Mouse (Mus musculus): ENCODE measurements at regions not wholly inside any gene's neighbourhood (a gene's known extent, or its start where the extent isn't known, plus 50 kb on each side); places are given as distances from the start of the nearest gene placed in this dataset.
A peak's percentile ranks its signal among the peaks of the same experiment; 100 is the strongest.

DNA sequence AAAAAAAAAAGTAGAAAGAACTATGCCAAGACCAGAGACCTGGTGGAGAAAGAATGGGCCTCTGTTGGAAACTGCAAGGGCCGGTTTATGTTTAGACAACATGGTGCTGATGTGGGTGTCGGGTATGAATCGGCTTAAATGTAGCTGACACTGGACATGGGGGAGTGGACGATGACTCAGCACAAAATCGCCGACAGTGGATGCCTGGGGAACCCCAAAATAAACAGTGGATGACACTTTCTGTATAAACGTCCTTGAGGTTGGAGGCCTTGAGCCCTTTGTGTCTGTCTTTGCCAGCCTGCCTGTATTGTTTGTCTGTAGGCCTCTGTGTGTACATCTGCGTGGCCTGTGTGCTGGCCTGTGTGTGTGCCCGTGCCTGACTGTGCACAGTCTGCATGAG is 52.1 kb upstream of the Enah start:
- H3K36me3 ChIP-seq (ENCODE audit: control insufficient read depth, insufficient read depth) = no peaks in the 10 kb centered on the region
- H3K9ac ChIP-seq (ENCODE audit: low read length) = no peak overlapping the region
- no peak overlapping the region for H3K4me2 ChIP-seq (ENCODE audit: low read depth, low read length)
- H3K27ac ChIP-seq (ENCODE audit: low read length) = no peak overlapping the region
- H3K4me3 ChIP-seq (ENCODE audit: low read length) = no peak overlapping the region
- 73% methylated on average over 9 of the region's 9 CpGs for WGBS
- H3K27me3 ChIP-seq (ENCODE audit: control insufficient read depth, insufficient read depth, low read length) = no peaks in the 10 kb centered on the region
- H3K9me3 ChIP-seq (replicated peaks; ENCODE audit: control insufficient read depth, low read length) = no peaks in the 10 kb centered on the region
- ATAC-seq (replicated peaks; ENCODE audit: extremely low read depth, insufficient read depth, low FRiP score) = no peak
- H3K4me1 ChIP-seq (ENCODE audit: control insufficient read depth, insufficient read depth, low read length) = no peaks in the 10 kb centered on the region

DNA sequence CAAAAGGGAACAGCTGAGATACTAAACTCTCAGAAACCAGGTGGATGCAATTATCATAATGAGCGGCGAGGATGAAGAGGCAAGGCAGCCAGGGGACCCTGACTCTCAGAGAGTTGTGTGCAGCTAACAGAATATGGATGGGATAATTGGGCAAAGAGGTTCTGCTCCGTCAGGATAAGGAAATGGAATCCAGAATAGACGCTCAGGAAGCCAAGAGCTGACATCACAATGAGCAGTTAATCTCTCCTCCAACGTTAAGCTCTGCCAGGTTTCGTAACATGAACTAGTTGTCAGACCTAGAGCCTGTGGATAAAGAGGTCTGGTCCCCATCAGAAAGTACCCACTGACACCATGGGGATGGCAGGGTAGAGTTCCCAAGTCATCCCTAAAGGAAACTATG is 51.4 kb upstream of the Srp9 start:
- H3K36me3 ChIP-seq (ENCODE audit: control insufficient read depth, insufficient read depth) = no peaks in the 10 kb centered on the region
- no peaks in the 10 kb centered on the region for H3K4me1 ChIP-seq (ENCODE audit: control insufficient read depth, insufficient read depth, low read length)
- no peak overlapping the region for H3K4me2 ChIP-seq (ENCODE audit: low read depth, low read length)
- 47% methylated on average over 6 of the region's 6 CpGs for WGBS
- H3K27ac ChIP-seq (ENCODE audit: low read length) = no peak overlapping the region
- no peak overlapping the region for H3K4me3 ChIP-seq (ENCODE audit: low read length)
- peaks cover 4% of the 10 kb centered on the region for H3K9me3 ChIP-seq (replicated peaks; ENCODE audit: control insufficient read depth, low read length)
- H3K9ac ChIP-seq (ENCODE audit: low read length) = no peak overlapping the region
- H3K27me3 ChIP-seq (ENCODE audit: control insufficient read depth, insufficient read depth, low read length) = no peaks in the 10 kb centered on the region
- ATAC-seq (replicated peaks; ENCODE audit: extremely low read depth, insufficient read depth, low FRiP score) = no peak

DNA sequence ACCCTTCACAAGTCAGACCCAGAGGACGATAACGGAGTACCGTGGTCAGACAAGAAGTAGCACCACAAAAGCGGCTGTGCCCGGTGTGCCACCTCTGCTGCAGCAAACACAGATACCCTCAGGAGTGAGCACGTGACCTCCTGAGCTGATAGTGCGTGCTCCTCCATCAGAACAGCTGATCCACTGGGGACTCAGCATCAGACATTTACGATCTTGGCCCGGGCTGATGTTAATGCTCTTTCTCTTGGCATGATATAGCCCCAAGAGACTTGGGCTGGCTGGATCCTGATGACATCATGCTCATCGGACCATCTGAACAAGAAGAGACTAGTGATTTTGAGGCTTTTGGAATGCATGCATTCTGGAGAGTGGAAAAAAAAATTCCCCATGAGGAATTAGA is 50.3 kb upstream of the Srp9 start:
- H3K9ac ChIP-seq (ENCODE audit: low read length) = no peak overlapping the region
- H3K9me3 ChIP-seq (replicated peaks; ENCODE audit: control insufficient read depth, low read length) = peaks cover 11% of the 10 kb centered on the region
- no peak overlapping the region for H3K4me3 ChIP-seq (ENCODE audit: low read length)
- ATAC-seq (replicated peaks; ENCODE audit: extremely low read depth, insufficient read depth, low FRiP score) = peak; percentile 55; the same call in 1 of the 2 replicates
- H3K4me2 ChIP-seq (ENCODE audit: low read depth, low read length) = no peak overlapping the region
- H3K4me1 ChIP-seq (ENCODE audit: control insufficient read depth, insufficient read depth, low read length) = no peaks in the 10 kb centered on the region
- 70% methylated on average over 10 of the region's 10 CpGs for WGBS
- H3K36me3 ChIP-seq (ENCODE audit: control insufficient read depth, insufficient read depth) = no peaks in the 10 kb centered on the region
- no peaks in the 10 kb centered on the region for H3K27me3 ChIP-seq (ENCODE audit: control insufficient read depth, insufficient read depth, low read length)
- no peak overlapping the region for H3K27ac ChIP-seq (ENCODE audit: low read length)
